Mouse (Mus musculus) kidney, adult 9 months (tissue): ENCODE measurements around the gene Arap1.

Experiments used
- DNase-seq: peaks from one replicate; pipeline ENCODE4 v3.0.0; 2022

Arap1 gene

DNA sequence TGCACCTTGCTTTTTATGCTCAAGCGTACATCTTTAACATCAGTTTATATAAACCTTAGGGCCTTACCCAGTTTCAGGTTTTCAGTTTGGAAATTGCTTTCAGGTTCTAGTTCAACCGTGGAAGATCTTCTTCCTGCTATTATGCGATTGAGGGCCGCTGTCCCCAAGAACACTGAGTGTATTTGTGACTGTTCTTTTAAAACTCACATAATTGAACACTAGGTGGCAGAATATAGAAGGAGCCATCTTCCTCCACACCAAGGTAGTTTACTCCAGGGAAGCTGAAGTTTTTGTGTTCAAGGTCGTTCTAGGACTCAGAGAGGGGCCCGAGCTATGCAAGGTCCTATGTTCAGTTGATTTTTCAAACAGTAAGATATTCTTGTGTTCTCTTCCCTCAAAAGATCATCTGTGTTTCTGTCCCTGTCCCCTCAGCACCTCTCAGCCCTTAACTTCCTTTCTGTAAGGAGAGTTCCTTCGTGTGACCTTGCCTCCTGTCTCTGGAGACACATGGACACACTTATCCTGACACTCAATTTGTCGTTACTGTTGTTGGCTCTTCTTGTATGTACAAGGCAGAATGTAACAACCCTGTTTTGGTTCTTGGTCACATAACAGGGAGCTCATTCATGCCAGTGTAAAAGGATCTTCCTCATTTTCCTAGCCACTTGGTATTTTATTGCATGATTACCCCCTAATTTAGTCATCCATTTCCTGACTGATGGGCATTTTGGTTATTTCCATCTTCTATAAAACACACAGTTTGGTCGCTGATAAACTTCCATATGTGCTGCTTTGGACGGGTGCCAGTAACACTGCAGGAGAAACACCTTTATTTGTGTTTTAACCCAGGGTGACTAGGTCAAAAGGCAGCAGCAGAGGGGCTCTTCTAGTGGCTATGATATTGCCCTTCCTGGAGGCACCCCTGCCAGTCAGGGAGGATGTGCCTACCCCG is 20.3 kb downstream of the Arap1 start:
- no peak for DNase-seq

DNA sequence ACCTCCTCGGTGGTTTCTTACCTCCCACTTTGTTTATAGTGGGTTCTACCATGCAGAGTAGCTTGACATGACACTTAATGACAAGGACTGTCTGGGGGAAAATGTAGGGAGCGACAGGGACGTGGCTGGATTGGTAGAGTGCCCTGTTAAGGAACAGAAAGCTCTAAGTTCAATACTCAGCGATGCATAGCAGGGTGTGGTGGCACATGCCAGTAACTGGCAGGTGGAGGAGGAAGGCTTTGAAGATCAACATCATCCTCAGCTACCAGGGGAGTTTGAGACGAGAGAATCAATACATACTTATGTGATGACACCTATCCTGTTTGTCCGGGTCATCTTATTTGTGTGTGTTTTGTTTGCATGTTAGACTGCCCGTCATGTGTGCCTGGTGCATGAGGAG is 21.8 kb downstream of the Arap1 start:
- DNase-seq, result no peak

DNA sequence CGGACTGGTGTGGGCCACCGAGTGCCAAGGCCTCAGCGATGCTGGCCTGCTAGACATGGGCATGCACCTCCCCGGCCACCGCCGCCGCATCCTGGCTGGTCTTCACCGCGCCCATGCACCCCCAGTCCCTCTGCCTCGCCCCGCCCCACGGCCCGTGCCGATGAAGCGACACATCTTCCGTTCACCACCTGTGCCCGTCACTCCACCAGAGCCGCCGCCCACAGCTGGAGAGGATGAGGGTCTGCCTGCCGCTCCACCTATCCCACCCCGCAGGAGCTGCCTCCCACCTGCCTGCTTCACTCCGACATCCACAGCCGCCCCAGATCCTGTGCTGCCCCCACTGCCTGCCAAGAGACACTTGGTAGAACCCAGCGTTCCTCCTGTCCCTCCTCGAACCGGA is 25.2 kb downstream of the Arap1 start:
- no peak for DNase-seq

DNA sequence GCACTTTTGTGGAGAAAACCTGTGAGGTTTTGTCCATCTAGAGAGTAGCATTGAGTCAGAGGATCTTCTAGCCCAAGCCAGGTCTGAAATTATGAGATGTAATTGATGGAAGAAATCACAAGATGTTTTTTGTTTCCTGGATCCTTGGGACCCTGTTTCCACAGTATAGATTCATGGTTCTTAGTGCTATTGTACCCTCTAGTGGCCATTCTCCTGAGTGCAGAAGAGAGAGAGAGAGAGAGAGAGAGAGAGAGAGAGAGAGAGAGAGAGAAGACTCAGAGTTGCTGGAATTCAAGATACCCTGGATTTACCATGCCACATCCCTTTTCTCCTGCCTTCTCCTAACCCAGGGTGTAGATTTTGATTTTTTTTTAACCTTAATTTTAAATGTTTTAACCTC is 26.3 kb downstream of the Arap1 start:
- DNase-seq, result peak; percentile 66

DNA sequence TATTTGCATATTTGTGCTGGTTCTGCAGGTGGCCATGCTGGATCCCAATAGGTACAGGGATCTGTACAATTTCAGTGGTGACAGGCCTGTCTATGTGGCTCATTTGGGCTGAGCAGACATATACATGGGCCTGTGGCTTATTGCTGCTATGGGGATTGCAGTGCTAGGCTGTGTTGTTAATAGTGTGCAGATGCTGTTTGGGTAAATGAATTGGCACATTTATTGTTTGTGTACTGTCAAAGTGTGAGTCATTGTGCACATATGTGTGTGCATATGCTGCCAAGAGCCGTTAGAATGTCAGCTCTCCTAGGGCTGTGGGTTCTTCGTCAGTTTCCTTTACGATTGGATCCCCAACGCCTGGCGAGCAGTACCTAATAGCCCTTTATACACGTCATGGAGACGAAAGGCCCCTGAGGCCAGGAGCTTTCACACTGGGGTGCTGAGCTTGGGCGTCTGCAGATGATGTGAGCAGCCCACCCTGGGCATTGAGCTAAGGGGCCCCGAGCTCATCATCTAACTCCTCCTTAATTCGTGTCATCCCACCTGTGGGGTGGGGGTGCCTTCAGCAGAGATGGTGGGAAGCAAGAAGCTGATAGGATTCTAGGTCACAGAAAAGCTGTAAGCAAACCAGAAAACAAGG is 29.0 kb downstream of the Arap1 start:
- DNase-seq, result no peak

DNA sequence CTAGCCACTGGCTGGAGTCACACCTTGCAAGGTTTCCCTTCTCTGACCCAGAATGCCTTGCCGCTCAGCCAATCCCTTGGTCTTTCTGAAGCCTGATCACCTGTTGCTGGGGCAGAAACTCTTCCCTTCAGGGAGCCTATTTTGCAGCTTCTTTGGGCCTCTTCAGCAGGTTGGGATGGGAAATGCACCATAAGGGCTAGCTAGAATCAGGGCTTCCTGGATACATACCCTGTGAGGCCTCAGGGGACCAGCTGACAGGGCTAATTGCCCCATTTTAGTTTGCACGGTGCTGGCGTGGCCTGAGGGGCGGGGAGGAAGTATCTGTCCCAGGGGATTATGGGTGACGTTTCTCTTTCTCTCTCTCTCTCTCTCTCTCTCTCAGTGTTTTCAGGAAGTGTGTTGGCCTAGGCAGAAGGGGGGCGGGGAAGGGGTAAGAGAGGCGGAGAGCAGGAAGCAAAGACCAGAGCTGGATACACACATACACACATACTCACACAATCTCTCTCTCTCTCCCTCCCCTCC is 29.9 kb downstream of the Arap1 start:
- peak; percentile 84 for DNase-seq

DNA sequence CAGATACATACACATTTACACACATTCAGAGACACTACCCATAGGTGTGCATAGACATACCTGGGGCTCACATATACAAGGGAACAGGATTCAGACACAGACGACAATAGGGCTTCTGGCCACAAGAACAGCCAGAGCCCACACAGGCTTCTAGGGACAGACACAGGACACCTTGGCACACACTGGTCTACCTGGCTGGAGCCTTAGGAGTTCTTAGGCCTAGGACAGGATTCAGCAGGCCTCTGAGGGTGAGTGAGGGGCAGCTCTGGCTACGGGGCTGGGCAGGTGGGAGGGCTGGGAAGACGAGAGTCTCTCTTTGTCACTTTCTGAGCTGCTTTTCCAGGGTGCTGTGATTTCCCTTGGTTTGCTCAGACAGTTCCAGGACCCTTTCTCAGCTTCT is 30.4 kb downstream of the Arap1 start:
- DNase-seq, result peak; percentile 43

DNA sequence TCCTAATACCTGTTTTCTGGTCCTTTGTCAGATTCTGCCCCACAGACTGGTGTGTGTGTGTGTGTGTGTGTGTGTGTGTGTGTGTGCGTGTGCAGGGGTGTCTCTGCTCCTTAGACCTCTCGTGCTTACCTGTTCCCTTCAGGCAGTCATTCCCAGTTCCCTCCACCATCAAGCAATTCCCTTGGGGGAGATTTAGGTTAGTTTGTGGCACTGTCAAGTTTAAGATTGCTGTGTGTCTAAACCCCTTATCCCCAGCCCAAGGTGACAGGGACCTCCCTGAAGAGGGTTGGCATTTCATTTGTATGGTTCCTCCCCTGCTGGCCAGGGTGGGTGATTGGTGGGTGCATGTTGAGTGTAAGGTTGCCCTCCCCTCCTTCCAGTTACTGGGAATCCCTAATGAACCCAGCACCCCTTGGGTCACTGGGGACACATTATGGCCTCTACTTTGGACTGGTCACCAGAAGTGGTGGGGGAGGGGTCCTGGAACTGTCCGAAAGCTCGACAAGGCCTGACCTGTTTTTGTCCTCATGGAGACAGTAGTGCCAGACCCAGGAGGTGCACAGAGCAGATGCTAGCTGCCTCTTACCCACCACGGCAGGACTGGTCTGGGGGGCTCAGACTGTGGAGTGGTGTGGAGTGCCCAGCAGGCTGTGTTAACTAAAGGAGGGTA is 31.1 kb downstream of the Arap1 start:
- peak; percentile 62 for DNase-seq

DNA sequence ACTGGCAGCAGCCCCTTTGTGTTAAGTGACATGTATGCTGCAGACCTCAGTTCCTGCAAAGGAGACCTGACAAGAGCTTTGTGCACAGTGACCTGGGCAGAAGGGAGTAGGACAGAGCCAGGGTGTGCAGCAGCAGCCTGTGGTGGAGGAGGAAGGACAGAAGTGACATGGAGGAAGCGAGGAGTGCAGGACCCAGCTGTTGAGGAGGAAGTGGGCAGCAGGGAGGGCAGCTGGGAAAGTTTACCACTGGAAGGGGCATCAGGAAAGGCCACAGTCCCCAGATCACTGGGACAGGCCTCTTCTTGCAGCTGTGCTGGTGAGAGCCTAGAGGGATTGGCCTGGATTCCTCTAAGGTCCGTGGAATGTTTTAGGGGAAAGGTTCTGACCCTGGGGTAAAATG is 31.9 kb downstream of the Arap1 start:
- DNase-seq, result no peak

DNA sequence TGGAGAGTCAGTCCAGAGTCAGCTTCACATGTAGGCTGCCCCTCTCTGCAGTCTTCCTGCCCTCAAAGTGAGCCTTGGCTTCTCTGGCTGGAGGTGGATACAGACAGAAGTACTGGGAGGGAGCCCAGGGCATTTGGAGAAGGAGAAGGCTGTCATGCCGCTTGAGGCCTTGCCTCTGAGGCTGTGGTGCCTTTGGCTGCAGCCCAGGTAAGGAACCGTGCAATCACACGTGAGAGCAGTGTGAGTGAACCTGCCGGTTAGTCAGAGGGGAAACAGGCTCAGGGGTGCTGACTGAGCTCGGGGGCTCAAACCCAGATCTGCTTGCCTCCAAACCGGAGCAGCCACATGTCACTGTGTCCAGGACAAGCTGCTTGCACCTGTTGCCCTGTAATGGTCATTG is 33.6 kb downstream of the Arap1 start:
- DNase-seq, result peak; percentile 79

DNA sequence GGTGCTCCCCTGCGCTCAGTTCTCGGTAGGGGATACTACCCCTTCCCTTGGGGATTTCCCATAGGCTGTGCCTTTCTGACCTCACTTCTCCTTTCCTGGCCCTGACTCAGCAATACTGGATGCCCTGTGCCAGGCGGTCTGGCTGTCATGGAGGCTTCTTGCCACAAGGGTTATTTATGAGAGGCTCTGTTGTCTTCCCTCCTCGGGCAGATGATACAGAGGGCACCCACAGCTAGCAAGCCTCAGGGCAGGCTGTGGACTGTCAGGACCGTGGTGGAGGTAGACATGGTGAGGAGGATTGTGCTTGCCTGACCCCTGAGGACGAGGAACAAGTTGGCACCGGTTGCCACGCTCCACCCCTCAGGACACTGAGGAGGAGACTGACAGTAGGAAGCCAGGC is 34.5 kb downstream of the Arap1 start:
- peak; percentile 61 for DNase-seq

DNA sequence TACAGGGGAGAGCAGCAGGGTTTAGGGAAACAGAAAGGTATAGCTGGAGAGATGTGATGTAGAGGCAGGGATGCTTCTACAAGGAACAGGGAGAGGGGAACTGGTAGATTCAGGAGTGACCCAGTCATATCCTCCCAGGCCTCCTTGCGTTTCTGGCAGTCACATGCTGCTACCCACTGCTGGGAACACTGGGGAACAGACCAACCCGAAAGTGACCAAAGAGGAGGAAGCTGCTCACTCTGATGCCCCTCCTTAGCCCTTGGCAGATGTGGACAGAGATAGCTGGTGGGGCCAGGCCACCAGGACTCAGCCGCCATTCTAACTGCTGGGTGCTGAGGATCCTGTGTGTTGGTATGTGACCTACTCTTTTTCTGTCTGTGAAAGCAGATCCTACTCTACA is 35.9 kb downstream of the Arap1 start:
- DNase-seq, result no peak

DNA sequence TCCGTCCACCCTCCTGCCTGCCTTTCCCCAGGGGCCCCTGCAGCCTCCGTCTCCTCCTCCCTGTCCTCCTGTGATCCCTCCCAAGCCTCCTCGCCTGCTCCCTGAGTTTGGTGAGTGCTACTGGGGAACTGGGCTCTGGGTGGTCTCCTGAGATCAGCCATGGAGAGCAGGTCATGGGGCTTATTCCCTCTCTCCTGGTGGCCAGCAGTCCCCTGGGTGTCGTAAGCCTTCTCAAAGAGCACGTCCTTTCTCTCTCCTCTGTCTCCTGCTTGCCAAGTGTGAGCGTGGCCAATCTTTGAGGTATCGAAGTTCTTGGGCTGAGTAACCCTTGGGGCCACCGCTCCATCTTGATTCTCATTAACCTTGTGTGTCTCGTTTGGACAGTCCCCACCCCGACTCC is 37.1 kb downstream of the Arap1 start:
- no peak for DNase-seq

DNA sequence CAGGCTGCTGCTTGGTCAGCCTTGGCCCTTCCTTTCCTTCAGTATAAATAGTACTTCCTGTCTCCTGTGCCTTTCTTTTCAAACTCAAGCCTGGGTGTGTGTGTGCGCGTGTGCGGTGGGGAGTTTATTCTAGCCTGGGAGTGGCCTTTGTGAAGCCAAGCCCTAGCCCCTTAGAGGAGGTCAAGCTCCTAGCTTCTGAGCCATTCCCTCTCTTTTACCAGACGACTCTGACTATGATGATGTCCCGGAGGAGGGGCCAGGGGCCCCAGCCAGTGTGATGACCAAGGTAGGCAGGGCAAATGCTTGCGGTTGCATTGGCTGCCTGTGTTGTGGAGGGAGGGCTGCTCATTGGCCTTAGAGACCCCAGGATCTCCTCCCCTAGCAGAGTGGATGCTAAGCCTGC is 37.5 kb downstream of the Arap1 start:
- DNase-seq, result no peak

DNA sequence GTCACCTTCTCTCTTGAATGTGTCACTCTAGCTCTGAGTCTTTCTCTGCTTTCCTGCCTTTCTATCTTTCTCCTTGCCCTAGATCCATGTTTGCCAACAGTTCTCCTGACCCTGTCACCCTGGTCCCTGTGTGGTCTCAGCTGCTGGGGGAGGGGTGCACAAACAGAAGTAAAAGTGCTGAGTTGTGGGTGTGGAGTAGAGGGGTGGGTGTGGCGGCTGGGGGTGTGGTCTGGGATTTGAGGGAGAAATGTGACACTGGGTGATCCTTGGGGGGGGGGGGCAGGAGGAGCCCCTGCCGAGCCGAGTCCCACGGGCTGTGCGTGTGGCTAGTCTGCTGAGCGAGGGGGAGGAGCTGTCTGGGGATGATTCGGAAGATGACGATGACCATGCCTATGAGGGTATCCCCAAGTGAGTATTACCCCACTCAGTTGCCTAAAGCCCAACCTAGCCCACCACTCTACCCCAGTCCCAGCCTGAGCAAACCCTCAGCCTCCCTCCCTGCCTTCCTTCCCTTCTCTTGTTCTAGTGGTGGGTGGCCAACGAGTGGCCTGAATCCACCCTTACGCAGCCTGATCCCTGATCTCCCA is 38.1 kb downstream of the Arap1 start:
- no peak for DNase-seq

DNA sequence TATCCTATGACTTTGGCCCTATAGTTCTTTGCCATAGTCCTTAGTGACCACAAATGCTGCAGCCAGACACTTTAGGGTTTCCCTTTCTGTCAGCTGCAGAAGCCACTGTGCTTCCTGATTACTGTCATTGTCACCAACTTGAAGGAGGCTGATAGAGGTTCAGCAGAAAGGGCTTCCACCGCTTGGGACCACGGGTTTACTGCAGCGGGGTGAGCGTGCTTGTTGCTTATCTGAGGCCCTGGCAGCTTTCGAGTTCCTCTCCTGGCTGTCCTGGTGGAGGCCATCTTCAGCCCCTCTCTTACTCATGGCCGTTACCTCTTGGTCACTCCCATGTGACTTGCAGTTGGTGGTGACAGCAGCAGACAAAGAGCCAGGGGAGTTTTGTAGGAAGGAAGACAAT is 41.4 kb downstream of the Arap1 start:
- no peak for DNase-seq

DNA sequence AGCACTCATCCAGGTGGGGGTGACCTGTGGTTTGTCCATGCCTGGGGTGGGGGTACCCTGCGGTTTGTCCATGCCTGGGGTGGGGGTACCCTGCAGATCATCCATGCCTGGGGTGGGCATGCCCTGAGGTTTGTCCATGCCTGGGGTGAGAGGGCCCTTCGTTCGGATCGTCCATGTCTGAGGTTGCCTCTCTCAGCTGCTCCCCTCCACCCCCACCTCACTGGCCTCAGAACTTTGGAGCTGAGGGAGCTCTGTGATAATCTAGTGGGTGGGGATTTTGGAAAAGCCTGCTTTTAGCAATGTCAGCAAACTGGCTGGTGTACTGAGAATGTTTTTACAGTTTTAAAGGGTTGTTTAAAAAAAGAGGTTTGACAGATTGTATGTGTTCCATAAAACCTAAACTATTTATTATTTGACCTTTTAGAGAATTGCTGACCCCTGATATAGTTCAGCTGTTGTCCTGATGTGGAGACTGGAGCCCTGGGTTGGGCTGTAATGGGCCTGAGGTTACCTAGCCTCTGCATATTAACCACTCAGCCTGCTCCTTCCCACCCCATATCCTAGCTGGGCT is 44.1 kb downstream of the Arap1 start:
- no peak for DNase-seq

DNA sequence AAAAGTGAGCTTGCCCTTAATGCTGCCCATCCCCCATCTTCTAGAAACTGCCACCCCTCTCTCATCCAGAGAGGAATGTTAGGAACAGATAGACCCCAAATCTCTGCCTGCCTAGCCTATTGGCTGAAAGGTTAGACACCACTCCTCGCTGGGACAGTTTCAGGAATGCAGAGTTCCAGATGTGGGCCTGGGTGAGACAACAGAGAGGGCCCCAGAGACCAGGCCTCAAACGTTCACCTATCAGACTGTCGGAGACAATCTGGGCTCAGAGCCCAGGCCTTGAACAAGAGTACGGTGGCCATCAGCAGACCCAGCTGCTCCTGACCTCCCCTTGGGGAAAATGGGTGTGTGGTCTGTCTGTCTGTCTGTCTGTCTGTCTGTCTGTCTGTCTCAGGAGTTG is 45.1 kb downstream of the Arap1 start:
- DNase-seq, result no peak

DNA sequence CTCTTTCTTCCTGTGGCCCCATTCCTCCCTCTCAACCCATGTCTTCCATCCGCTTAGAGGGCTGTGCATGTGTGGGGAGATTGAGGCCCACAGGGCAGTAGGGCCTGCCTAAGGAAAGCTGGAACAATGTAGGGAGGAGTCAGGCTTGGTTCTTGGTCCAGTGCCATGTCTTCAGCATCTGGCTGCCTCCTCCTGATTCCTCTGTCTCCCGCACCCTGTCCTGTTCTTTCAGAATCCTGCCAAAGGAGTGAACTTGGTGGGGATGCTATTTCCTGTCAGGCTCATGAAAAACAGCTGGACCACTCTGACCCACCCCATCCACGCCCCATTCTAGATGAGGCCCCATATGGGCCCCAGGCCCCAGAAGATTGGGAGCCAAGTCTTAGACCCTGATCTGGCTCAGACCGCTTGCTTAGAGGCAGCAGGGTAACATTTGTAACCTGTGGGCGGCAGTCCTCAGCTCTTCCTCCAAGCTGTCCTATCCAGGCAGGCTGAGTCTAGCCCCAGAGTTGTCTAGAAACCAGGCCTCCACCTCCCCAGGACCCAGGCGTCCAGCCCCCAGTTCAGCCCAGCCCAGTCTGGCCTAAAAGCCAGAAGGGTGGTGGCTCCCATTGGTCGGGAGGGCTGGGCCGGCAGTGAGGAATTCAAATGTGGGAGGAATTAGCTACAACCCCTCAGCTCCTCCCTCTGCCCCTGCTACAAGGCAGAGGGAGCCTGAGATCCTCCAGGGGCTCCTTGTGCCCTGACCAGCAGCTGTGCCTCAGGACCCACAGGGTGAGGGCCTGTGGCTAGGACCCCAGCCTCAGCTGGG is 46.0 kb downstream of the Arap1 start:
- DNase-seq, result no peak

DNA sequence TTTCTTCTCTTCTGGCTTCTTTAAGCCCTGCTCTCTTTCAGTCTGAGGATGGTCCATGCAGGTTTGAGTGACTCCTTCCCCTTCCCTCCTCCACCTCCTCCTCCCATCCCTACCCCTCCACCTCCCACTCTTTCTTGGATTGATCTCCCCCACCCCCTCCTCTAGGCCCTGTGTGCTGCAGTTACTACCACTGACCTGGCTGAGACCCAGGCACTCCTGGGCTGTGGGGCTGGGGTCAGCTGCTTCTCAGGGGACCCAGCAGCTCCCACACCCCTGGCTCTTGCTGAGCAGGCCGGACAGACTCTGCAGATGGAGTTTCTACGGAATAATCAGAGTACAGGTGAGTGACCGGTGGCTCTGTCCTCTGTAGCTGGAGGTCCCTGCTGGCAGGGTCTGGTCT is 46.7 kb downstream of the Arap1 start:
- no peak for DNase-seq

DNA sequence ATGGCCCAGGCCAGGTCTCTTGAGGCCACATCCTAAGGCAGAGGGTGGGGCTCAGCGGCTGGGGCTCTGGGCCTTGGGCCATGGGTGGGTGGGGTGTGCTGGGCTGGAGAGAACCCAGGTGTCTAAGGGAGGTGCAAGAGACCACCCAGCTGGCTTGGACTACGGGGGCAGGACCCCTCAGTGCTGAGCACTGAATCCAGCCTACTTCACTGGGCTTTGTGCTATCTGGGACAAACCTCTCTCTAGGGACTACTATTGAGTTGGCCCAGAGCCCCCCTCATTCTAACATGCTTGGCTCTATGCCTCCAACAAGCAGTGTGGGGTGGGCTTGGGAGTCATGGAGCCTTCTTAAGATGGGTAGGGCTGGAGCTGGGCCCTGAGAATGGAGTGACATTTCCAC is 47.6 kb downstream of the Arap1 start:
- no peak for DNase-seq

DNA sequence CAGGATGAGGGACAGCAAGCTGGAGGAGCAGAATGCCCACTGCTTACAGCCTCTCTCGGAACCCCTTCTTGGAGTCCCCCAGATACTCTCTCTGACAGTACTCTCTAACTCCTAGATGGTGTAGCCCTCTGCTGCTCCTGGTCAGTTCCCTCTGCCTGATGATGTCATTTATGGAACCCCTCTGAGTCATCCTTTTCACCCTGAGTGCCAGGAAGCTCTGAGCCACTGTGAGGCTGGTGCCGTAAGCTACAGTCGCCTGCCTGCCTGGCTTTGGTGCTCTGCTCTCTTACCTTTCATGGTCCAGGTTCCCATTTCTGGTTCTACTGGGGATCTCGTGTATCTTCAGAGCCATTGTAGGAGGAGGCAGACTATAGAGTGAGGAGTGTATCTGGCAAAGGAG is 49.3 kb downstream of the Arap1 start:
- no peak for DNase-seq
